Mouse (Mus musculus) bone marrow, adult 2 months (tissue): ENCODE measurements around the gene Cdkl1.

Experiments used
- CTCF ChIP-seq: fragments of 200-500 bp; IDR thresholded peaks from 2 replicates; pipeline ENCODE4 v1.5.1; 2011; ENCODE audit warnings: low read length, control low read depth; ENCODE audit not compliant: control insufficient read depth, insufficient read depth
- POLR2A ChIP-seq: fragments of 200-500 bp; IDR thresholded peaks from 2 replicates; pipeline ENCODE4 v1.6.1; 2011; ENCODE audit warnings: low read depth, mild to moderate bottlenecking, control low read depth, low read length, borderline replicate concordance; ENCODE audit not compliant: control insufficient read depth

- no peak for TF ChIP-seq POLR2A
- TF ChIP-seq CTCF: no peak
Observed at GRCm38 (mm10) chr12:69813596-69813995, 22.5 kb upstream of the Cdkl1 start.
